Mouse (Mus musculus) megakaryocyte, embryonic 14.5 days (primary cell): Measurements from ENCODE around the gene Me3.

ENCODE experiments used
- FLI1 ChIP-seq: IDR thresholded peaks from 2 replicates; pipeline ENCODE4 v1.6.1; 2012; ENCODE audit warnings: low read length, inconsistent platforms, mixed read lengths
- GATA1 ChIP-seq: IDR thresholded peaks from 3 replicates; pipeline ENCODE4 v1.6.1; 2012; ENCODE audit warnings: mixed read lengths, low read length, inconsistent platforms, borderline replicate concordance

GRCm38 (mm10) chr7:89669461-89669860 lies 37.3 kb downstream of the Me3 start:
- TF ChIP-seq GATA1 (no peak), FLI1 (no peak)
